Mouse (Mus musculus) limb, embryonic 11.5 days (tissue): ENCODE measurements around the gene Ruvbl1. TPM values are rescaled to one million over a fixed set of nuclear protein-coding genes. Genes with fewer than 3 reads are reported as not detected.

Experiments
- ATAC-seq: fragments of 200-750 bp; cut with Nextera tagmentation; 2 replicates; pipeline ENCODE4 v1.8.0; 2017; ENCODE audit warnings: low read depth; ENCODE audit not compliant: insufficient number of reproducible peaks, low FRiP score, low TSS enrichment
- DNase-seq: peaks from one replicate; pipeline ENCODE4 v3.0.0-alpha.2; 2015; ENCODE audit warnings: low spot score
- H3K27ac ChIP-seq: fragments of 300-500 bp; sonication (generic); replicated peaks from 2 replicates; pipeline ENCODE4 v1.5.1; 2014; ENCODE audit warnings: low read depth, mild to moderate bottlenecking, low read length
- H3K27me3 ChIP-seq: fragments of 300-500 bp; sonication (generic); 2 replicates; pipeline ENCODE4 v1.6.1; 2014; ENCODE audit warnings: mild to moderate bottlenecking, low read length, mixed read lengths; ENCODE audit not compliant: control insufficient read depth, insufficient read depth
- H3K36me3 ChIP-seq: fragments of 300-500 bp; sonication (generic); 2 replicates; pipeline ENCODE4 v1.6.1; 2014; ENCODE audit warnings: mild to moderate bottlenecking, low read length, moderate library complexity, mixed read lengths; ENCODE audit not compliant: control insufficient read depth, insufficient read depth
- H3K4me1 ChIP-seq: fragments of 300-500 bp; sonication (generic); 2 replicates; pipeline ENCODE4 v1.6.1; 2014; ENCODE audit warnings: low read length, mixed read lengths; ENCODE audit not compliant: control insufficient read depth, insufficient read depth
- H3K4me2 ChIP-seq: fragments of 300-500 bp; sonication (generic); 2 replicates; pipeline ENCODE4 v1.6.1; 2014; ENCODE audit warnings: low read depth, mild to moderate bottlenecking, moderate library complexity; ENCODE audit not compliant: severe bottlenecking
- H3K4me3 ChIP-seq: fragments of 300-500 bp; sonication (generic); 2 replicates; pipeline ENCODE4 v1.5.1; 2014; ENCODE audit warnings: low read depth, low read length
- H3K9ac ChIP-seq: fragments of 300-500 bp; sonication (generic); 2 replicates; pipeline ENCODE4 v1.6.1; 2014; ENCODE audit warnings: mild to moderate bottlenecking, low read length
- H3K9me3 ChIP-seq: fragments of 300-500 bp; sonication (generic); 2 replicates; pipeline ENCODE4 v1.6.1; 2016; ENCODE audit warnings: low read length; ENCODE audit not compliant: control insufficient read depth
- WGBS: fragments of 180-500 bp; shearing (Covaris S2); extraction: QIAGEN DNeasy Blood & Tissue Kit; methylation state at CpG from one replicate; pipeline ENCODE4 v1.1.7; 2014; 5-methylcytosine and 5-hydroxymethylcytosine counted together
- polyA plus RNA-seq: library from polyadenylated mRNA; unstranded; fragments of >200 nt; fragmentation: Nextera tagmentation; extraction: Ambion mirVana; gene quantifications from 2 replicates; pipeline ENCODE4 v1.2.1, GENCODE M21; 2014

The Ruvbl1 gene
- polyA plus RNA-seq, 1 experiment from 2014 or later, result 211 TPM

DNA sequence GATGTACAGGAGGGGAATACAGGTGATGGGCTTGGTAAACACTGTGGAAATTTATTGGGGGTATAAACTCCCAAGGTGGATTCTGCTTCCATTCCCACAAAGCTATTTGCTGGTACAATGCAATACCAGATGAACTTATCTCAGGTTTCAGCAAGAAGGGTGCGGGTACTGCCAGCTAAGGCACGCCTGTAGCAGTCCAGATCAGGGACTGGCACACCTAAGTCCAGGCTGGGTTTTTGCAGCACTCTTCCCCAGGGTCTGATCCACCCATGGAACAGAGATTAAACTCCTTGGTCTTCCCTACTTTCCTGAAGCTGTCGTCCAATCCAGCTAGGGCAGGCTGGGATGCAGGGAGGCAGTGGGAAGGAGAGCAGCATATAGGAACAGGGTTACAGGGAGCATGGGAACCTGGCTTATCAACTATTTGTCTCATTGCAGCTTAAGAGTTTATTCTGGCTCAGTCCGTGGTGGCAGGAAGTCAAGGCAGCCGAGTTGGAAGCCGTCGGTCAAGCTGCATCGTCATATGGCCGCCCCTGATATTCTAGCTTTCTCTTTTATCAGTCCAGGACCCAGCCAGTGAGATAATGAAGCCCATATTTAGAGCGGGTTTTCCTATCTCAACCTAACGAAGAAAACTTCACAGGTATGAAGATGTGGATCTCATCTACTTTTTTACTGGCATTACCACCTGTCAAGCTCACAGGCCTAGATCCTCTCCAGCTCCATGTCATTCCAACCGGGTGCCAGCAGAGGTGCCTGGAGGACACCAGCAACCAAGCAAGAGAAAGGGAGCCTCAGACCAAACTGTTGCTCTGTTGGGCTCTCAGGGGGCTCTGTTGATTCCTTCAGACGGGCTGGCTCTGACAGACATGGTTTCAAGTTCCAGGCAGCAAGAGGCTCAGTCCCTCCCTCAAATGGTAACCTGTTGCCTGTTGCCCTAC lies 37.1 kb downstream of the Ruvbl1 start:
- 0 out of 2 replicates have a peak, but pooled peaks cover 4% of the 10 kb centered on the region for H3K4me1 ChIP-seq
- no peak overlapping the region for H3K4me2 ChIP-seq
- H3K9ac ChIP-seq, result no peak overlapping the region
- DNase-seq, result no peak
- H3K27ac ChIP-seq, result no peak overlapping the region
- WGBS, result 80% methylated on average over 13 of the region's 13 CpGs
- no peak for ATAC-seq
- no peak overlapping the region for H3K4me3 ChIP-seq
- no peaks in the 10 kb centered on the region for H3K9me3 ChIP-seq
- no peaks in the 10 kb centered on the region for H3K27me3 ChIP-seq
- peaks cover 30% of the 10 kb centered on the region for H3K36me3 ChIP-seq

DNA sequence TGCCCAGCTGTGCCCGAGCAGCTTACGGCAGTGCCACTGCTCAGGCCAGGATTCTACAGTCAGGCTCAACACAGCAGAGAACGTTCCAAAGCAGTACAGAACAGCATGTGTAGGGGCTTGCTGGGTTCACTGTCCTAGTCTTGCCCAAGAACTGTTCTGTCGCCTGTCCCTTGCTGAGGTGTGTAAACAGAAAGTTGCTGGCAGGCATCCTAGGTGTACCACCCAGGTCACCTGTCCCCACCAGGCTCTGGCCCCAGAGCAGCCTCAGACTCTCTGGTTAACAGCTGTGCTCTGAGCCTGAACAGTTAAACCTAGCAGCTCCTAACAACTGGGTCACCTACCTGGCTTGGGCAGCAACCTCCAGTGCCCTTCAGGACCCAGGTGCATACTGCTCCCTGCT lies 37.8 kb downstream of the Ruvbl1 start:
- DNase-seq, result no peak
- no peak overlapping the region for H3K4me2 ChIP-seq
- ATAC-seq, result no peak
- H3K9ac ChIP-seq, result no peak overlapping the region
- peaks cover 30% of the 10 kb centered on the region for H3K36me3 ChIP-seq
- no peak overlapping the region for H3K27ac ChIP-seq
- no peaks in the 10 kb centered on the region for H3K9me3 ChIP-seq
- WGBS, result 90% methylated on average over 4 of the region's 4 CpGs
- 0 out of 2 replicates have a peak, but pooled peaks cover 4% of the 10 kb centered on the region for H3K4me1 ChIP-seq
- H3K27me3 ChIP-seq, result no peaks in the 10 kb centered on the region
- H3K4me3 ChIP-seq, result no peak overlapping the region

DNA sequence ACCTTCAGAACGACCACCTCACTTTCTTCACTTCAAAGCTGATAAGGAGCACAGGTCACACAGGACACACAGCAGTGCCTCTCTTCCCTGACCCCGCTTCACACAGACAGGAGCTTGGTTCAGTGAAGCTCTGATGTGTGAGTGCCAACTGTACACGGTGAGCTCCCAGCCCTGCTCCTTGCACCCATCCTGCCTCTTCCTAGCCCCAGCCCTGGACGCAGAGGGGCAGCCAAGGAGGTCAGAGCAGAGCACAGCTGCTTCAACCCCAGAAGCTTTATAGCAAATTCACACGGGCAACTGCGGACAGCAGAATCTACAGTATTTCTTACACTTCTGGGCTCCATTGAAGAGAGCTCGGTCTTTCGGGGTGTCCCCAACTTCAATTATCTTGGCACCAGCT lies 48.8 kb downstream of the Ruvbl1 start:
- ATAC-seq (no peak), DNase-seq (no peak)
- Histone ChIP-seq H3K27ac (no peak overlapping the region), H3K4me1 (peaks cover 8% of the 10 kb centered on the region), H3K4me2 (no peak overlapping the region), H3K27me3 (no peaks in the 10 kb centered on the region), H3K9ac (no peak overlapping the region), H3K4me3 (no peak overlapping the region), H3K9me3 (no peaks in the 10 kb centered on the region), H3K36me3 (peaks cover 33% of the 10 kb centered on the region)
- 89% methylated on average over 8 of the region's 8 CpGs for WGBS

DNA sequence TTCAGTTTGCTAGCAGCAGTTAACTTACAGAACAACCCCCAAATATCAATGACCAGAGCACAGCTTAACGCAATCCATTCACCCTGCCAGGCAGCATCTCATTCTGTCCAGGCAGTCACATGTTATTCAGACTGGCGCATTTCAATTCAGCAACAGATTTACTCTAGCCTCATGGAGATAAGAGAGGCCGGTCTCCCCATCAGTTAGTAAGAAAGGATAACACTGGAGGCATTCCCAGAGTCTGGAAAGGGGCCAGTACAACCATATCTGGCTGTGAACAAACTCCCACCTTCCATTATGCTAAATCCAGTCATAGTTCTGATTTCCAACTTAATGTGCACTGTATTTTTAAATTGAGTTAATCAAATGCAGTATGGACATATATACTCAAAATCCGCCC lies 49.3 kb downstream of the Ruvbl1 start:
- H3K27ac ChIP-seq, result no peak overlapping the region
- ATAC-seq, result no peak
- no peak overlapping the region for H3K4me3 ChIP-seq
- H3K9ac ChIP-seq, result no peak overlapping the region
- peaks cover 12% of the 10 kb centered on the region for H3K4me1 ChIP-seq
- H3K36me3 ChIP-seq, result peaks cover 32% of the 10 kb centered on the region
- H3K4me2 ChIP-seq, result no peak overlapping the region
- H3K9me3 ChIP-seq, result no peaks in the 10 kb centered on the region
- DNase-seq, result no peak
- WGBS, result 89% methylated on average over 4 of the region's 4 CpGs
- H3K27me3 ChIP-seq, result no peaks in the 10 kb centered on the region

DNA sequence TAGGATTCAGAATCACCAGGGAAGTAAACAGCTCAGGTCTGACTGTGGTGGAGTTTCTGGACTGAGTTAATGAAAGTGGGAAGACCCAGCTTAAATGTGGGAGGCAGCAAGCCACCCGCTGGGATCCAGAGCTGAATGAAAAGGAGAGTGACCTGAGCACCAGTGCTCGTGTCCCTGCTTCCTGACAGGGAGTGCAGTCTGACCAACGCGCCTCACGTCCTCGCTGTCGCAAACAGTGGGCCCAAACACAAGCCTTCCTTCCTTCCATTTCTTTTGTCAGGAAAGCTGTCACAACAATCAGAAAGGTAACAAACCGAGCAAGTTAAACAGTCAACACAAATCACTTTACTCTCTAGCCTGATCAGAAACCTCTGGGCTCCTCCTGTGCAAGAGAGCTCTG lies 50.8 kb downstream of the Ruvbl1 start:
- Histone ChIP-seq H3K36me3 (peaks cover 22% of the 10 kb centered on the region; the same call in 1 of the 2 replicates), H3K4me1 (peaks cover 13% of the 10 kb centered on the region)
- ATAC-seq, result no peak

DNA sequence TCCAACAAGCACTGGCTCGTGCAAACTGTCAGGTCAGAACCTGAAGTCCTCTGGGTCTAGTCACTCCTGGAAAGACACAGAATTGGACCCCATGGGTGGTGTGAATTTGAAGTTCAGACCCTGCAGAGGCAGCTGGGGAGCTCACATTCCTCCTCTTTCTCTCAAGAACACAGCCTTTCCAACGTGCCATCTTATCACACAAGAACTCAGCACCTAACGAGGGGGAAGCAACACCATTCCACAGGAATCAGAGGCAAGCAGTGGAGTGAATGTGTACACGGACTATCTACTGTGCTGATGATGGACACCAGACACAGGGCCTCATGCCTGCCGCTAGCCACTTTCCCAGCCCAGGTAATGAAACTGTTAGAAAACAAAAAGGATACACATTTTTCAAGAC lies 51.5 kb downstream of the Ruvbl1 start:
- Histone ChIP-seq H3K4me2 (no peak overlapping the region), H3K4me1 (peaks cover 13% of the 10 kb centered on the region), H3K36me3 (peaks cover 17% of the 10 kb centered on the region; the same call in 1 of the 2 replicates), H3K27me3 (no peaks in the 10 kb centered on the region), H3K9me3 (no peaks in the 10 kb centered on the region), H3K27ac (no peak overlapping the region), H3K4me3 (no peak overlapping the region), H3K9ac (no peak overlapping the region)
- no peak for ATAC-seq
- DNase-seq, result no peak
- 85% methylated on average over 5 of the region's 5 CpGs for WGBS

More for the DNA sequence above, 50.8 kb downstream of the Ruvbl1 start:
- no peak for DNase-seq
- WGBS, result 90% methylated on average over 8 of the region's 8 CpGs
- Histone ChIP-seq H3K9me3 (no peaks in the 10 kb centered on the region), H3K4me3 (no peak overlapping the region), H3K27ac (no peak overlapping the region), H3K4me2 (no peak overlapping the region), H3K27me3 (no peaks in the 10 kb centered on the region), H3K9ac (no peak overlapping the region)

DNA sequence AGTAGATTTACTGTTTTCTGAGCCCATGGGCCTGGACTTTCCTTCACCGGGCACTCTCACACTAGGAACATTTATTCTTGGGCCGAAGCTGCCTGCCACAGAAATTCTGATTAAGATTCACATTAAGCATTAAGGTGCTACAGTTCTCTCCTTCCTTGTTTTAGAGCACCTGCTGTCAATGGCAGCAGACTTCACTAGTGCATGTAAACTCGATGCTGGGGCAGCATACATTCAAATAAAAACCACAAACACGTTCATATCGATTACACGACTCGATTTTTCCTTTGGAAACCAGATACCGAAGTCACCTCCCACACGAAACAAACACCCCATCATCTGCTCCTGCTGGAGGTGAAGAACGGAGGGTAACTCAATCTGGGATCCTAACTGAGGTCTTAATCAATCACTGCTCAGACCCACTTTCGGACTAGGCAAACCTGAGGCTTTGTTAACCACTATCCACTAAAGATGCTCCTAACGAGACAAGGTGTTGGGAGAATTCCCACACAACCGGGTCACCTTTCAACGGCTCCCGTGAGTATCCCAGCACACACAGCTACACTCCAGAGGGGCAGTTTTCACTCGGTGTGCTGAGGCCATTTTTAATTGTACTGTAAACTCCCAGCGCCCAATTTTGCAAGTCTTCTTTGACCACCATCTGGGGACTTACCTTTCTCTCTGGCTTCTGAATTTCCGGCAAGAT lies 52.6 kb downstream of the Ruvbl1 start:
- Histone ChIP-seq H3K36me3 (peaks cover 9% of the 10 kb centered on the region; the same call in 1 of the 2 replicates), H3K4me3 (peak overlapping the region; percentile 98), H3K9me3 (no peaks in the 10 kb centered on the region), H3K27me3 (no peaks in the 10 kb centered on the region), H3K9ac (peak overlapping the region; percentile 92), H3K4me1 (peaks cover 13% of the 10 kb centered on the region), H3K27ac (no peak overlapping the region), H3K4me2 (peak overlapping the region; percentile 89)
- WGBS, result 16% methylated on average over 18 of the region's 18 CpGs
- no peak for ATAC-seq
- DNase-seq, result no peak

DNA sequence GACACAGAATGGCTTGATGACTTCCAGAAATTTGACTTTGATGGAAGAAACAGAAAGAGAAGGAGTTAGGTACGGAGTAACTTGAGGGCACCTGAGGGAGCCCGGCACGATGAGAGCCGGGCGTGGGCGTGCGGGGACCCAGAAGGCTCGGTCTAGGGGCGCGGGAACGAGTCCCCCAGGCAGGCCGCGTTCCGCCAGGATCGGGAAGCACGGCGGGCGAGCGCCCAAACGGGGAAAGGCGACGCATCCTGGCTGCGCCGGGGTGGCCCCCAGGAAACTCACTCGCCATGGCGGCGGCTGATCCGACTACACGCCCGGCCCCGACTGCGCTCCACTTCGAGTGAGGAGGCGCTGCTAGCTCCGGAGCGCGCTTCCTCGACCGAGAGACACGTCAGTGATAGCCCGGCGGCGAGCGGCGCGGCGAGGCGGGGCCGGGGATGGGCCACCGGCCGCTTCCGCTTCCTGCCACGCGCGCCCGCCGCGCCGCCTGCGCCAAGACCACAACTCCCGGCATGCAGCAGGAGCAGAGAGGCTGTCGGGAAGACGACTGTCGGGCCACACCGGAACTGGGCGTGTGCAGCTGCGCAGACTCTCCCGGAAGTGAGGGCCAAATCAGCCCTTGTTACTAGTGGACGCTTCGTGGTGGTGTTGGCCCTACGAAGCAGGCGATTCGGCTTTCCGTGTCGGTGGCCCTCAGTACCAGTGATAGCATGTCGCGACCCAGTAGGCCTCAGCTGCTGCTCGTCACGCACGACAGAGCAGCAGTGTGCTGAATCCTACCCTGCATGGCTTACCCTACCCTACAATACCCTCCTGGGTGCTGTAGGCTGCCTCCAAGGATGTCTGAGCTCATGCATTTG lies 53.4 kb downstream of the Ruvbl1 start, which contains the start of gene Sec61a1:
Sec61a1 (minus strand) TSS at position 502 of the 860 bp plus-strand sequence.
- Histone ChIP-seq H3K9ac (peak within 1 kb of the TSS; percentile 92), H3K4me1 (peaks cover 13% of the 10 kb centered on the region), H3K27ac (peak within 1 kb of the TSS; percentile 47; the same call in 1 of the 2 replicates), H3K36me3 (peaks cover 9% of the 10 kb centered on the region; the same call in 1 of the 2 replicates), H3K9me3 (no peaks in the 10 kb centered on the region), H3K4me3 (peak within 1 kb of the TSS; percentile 98), H3K27me3 (no peaks in the 10 kb centered on the region), H3K4me2 (peak within 1 kb of the TSS; percentile 89)
- under 1% methylated on average over 80 of the region's 80 CpGs for WGBS
- peak; percentile 93 for ATAC-seq
- peak; percentile 94 for DNase-seq
